Mouse (Mus musculus): ENCODE measurements around the gene Parpbp. TPM values are rescaled to one million over a fixed set of nuclear protein-coding genes. Genes with fewer than 3 reads are reported as not detected.

Gene Parpbp
- polyA plus RNA-seq, 1 experiment from 2014 or later, result 15.2 TPM

DNA sequence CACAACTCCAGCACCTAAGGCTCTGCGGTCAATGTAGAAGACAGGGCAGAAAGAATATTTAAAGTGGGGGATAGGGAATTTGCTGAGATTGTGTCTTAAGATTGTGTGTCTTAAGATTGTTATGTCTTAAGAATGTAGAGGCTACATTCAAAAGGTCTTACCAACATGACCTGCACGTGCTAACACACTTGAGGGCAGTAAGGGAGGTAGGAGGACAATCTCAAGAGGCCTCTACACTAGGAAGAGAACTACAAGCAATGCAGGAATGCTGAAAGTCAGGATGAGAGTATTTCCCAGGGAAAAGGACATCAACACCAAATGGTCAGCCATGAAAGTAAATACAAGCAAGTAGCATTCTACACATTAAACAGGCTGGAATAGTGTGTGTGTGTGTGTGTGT lies 40.6 kb downstream of the Parpbp start:
- H3K4me2 ChIP-seq, result no peak overlapping the region
- no peaks in the 10 kb centered on the region for H3K27me3 ChIP-seq
- 95% methylated on average over 2 of the region's 2 CpGs for WGBS
- ATAC-seq (ENCODE audit: insufficient number of reproducible peaks, insufficient read depth, low FRiP score, low TSS enrichment, low read depth), result no peak
- H3K36me3 ChIP-seq, result peaks cover 4% of the 10 kb centered on the region; the same call in 1 of the 2 replicates
- H3K27ac ChIP-seq, result no peak overlapping the region
- no peak overlapping the region for H3K4me3 ChIP-seq (replicated peaks)
- H3K4me1 ChIP-seq (replicated peaks), result no peaks in the 10 kb centered on the region
- no peak overlapping the region for H3K9ac ChIP-seq (replicated peaks)
- no peaks in the 10 kb centered on the region for H3K9me3 ChIP-seq

DNA sequence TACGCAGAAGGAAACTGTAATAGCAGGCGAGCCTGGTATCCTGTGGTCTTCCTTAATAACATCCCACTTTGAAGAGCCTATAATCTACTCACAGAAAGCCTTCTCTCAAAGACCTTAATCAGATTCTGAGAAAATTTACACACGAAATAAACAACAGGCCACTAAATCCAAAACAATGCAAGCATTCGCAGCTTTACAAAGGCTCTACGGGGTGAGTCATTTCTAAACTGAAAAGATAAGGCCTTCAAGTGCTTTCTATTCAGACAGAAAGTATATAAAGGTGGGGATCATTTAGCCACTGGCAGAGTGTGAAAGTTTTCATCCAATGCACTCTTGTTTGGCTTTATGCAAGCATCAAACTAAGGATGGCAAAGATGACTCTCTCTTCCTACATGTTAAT lies 56.0 kb downstream of the Parpbp start, which contains the start of gene Pmch:
Gene Pmch (plus strand): TSS at position 301 of the 400 bp plus-strand sequence.
- ATAC-seq (ENCODE audit: insufficient number of reproducible peaks, insufficient read depth, low FRiP score, low TSS enrichment, low read depth), result no peak
- Histone ChIP-seq H3K27me3 (no peaks in the 10 kb centered on the region), H3K4me3 (replicated peaks) (no peak within 1 kb of the TSS), H3K4me1 (replicated peaks) (no peaks in the 10 kb centered on the region), H3K9me3 (no peaks in the 10 kb centered on the region), H3K27ac (no peak within 1 kb of the TSS), H3K4me2 (no peak within 1 kb of the TSS), H3K9ac (replicated peaks) (no peak within 1 kb of the TSS), H3K36me3 (peaks cover 24% of the 10 kb centered on the region)
- WGBS, result 84% methylated on average over 5 of the region's 5 CpGs

DNA sequence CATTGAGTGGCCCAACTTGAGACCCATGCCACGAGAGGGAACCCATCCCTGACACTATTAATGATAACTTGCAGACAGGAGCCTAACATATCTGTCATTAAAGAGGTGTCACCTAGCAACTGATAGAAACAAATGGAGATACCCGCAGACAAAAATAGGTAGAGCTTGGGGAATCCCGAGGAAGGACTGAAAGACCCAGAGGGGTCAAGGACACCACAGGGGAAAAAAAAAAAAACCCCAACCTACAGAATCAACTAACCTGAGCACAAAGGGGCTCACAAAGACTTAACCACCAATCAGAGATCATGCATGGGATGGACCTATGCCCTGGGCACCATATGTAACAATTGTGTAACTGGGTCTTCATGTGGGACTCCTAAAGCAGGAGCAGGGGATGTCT lies 79.4 kb downstream of the Parpbp start:
- no peaks in the 10 kb centered on the region for H3K27me3 ChIP-seq
- H3K4me3 ChIP-seq (replicated peaks), result no peak overlapping the region
- no peak for ATAC-seq (ENCODE audit: insufficient number of reproducible peaks, insufficient read depth, low FRiP score, low TSS enrichment, low read depth)
- H3K4me2 ChIP-seq, result no peak overlapping the region
- H3K9ac ChIP-seq (replicated peaks), result no peak overlapping the region
- 89% methylated on average over 3 of the region's 3 CpGs for WGBS
- 0 out of 2 replicates have a peak, but pooled peaks cover 6% of the 10 kb centered on the region for H3K4me1 ChIP-seq (replicated peaks)
- no peaks in the 10 kb centered on the region for H3K9me3 ChIP-seq
- H3K36me3 ChIP-seq, result no peaks in the 10 kb centered on the region
- no peak overlapping the region for H3K27ac ChIP-seq

DNA sequence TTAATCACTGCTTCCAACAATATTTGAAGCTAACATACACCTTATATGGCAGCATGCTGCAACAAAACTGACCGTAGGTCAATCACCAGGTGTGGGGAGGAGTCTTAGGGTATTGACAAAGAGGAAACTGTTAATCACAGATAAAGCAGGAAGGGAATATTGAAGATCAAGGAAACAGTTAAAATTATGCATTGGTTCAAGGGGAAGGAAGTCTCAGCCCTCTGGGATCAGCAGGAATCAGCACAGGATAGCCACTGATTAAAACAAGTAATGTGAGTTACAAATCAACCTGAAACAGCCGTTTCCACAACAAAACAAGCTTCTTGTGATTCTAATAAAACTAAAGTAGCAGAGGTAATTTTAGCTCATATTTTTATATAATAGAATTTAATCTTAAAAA lies 81.9 kb downstream of the Parpbp start:
- Histone ChIP-seq H3K4me2 (no peak overlapping the region), H3K4me1 (replicated peaks) (0 out of 2 replicates have a peak, but pooled peaks cover 6% of the 10 kb centered on the region)
- WGBS, result 26% methylated on average over 2 of the region's 2 CpGs

DNA sequence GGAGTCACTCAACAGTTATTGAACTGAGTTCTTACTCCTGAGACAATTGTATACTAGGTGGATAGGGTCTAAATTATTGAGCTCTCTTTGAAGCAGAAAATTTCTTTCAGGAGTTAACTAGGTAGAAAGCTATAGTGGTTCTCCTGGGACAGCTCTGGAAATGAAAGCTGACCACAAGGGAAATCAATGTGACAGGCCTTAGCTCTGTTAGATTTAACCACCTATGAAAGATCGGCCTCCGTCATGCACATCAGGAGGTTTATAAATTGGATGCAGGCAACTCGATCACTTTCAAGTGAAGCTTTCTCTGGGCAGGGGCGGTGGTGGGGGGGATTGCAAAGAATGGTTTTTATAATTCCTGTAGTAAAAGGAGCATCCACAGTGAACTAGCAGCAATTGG lies 83.3 kb downstream of the Parpbp start:
- no peaks in the 10 kb centered on the region for H3K36me3 ChIP-seq
- no peaks in the 10 kb centered on the region for H3K27me3 ChIP-seq
- 21% methylated on average over 4 of the region's 4 CpGs for WGBS
- no peak overlapping the region for H3K9ac ChIP-seq (replicated peaks)
- H3K4me3 ChIP-seq (replicated peaks), result no peak overlapping the region
- H3K9me3 ChIP-seq, result no peaks in the 10 kb centered on the region
- ATAC-seq (ENCODE audit: insufficient number of reproducible peaks, insufficient read depth, low FRiP score, low TSS enrichment, low read depth), result no peak
- no peak overlapping the region for H3K4me2 ChIP-seq
- 0 out of 2 replicates have a peak, but pooled peaks cover 6% of the 10 kb centered on the region for H3K4me1 ChIP-seq (replicated peaks)
- no peak overlapping the region for H3K27ac ChIP-seq

More for the DNA sequence above, 81.9 kb downstream of the Parpbp start:
- no peaks in the 10 kb centered on the region for H3K9me3 ChIP-seq
- no peak overlapping the region for H3K27ac ChIP-seq
- no peaks in the 10 kb centered on the region for H3K27me3 ChIP-seq
- H3K4me3 ChIP-seq (replicated peaks), result no peak overlapping the region
- H3K36me3 ChIP-seq, result no peaks in the 10 kb centered on the region
- no peak overlapping the region for H3K9ac ChIP-seq (replicated peaks)
- ATAC-seq (ENCODE audit: insufficient number of reproducible peaks, insufficient read depth, low FRiP score, low TSS enrichment, low read depth), result no peak

DNA sequence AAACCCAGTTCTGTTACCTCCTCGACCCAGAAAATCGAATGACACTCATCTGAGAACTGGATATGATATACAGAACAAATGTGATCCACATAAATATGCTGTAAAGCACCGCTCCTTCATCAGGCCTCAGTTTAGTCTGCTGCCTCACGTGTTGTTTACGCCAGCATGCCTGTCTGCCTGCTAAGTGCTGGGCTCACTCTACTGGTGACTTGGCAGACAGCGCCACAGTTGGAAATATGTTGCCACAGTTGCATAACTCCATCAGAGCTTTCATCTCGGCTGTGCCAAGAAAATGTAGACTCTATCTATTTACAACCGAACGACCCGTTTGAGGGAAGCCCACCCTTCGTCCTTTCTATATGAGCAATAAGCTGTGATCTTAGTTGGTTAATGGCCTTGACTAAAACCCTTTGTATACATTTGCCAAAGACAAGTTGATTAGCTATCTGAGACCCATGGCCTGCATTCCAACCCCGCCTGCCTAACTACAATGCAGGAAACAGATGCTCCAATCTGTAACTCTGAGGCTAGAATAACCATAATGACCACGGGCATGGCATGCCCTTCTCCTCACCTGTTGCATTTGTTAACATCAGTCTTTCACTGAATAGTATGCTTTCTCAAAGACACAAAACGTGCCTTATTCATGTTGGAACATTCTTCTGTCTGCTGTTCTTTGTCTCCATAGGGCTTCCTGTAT lies 89.6 kb downstream of the Parpbp start:
- no peak for ATAC-seq (ENCODE audit: insufficient number of reproducible peaks, insufficient read depth, low FRiP score, low TSS enrichment, low read depth)
- no peak overlapping the region for H3K9ac ChIP-seq (replicated peaks)
- 69% methylated on average over 14 of the region's 14 CpGs for WGBS

DNA sequence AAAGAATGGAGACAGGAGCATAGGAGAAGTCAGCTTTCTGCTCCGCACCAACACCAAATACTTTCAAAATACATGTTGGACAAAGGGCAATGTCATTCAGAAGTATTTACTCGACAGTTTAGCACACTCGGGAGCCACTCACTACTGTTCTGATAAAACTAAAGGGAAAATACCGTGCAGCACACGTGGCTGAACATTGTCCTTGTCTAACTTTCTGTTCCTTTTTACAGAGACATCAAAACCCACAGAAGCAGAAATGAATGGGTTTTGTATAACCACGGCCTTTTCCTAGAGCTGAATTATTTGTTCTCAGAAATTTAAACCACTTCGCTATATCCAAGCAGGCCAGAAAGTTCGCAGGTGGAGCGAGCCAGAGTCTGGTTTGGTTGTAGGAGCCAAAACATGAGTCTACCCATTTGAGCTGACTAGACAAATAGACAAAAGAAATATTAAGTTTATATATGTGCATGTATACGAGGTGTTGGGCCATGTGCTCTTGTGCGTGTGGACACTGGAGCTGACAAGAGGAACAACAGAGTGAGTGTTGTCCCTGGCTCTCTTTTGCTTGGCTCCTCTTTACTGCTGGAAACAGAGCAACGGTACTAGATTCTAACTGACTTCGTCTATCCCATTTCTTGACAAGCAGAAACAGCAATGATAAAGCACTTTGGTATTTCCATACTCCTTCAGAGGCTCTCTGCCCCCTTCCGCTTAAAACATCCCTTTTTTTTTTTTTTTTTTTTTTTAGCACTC lies 92.3 kb downstream of the Parpbp start:
- WGBS, result 82% methylated on average over 14 of the region's 14 CpGs
- Histone ChIP-seq H3K36me3 (no peaks in the 10 kb centered on the region), H3K4me1 (replicated peaks) (no peaks in the 10 kb centered on the region), H3K9ac (replicated peaks) (no peak overlapping the region), H3K27ac (no peak overlapping the region), H3K9me3 (no peaks in the 10 kb centered on the region), H3K4me3 (replicated peaks) (no peak overlapping the region), H3K4me2 (no peak overlapping the region), H3K27me3 (no peaks in the 10 kb centered on the region)
- no peak for ATAC-seq (ENCODE audit: insufficient number of reproducible peaks, insufficient read depth, low FRiP score, low TSS enrichment, low read depth)

More for the DNA sequence above, 89.6 kb downstream of the Parpbp start:
- no peaks in the 10 kb centered on the region for H3K9me3 ChIP-seq
- H3K4me2 ChIP-seq, result no peak overlapping the region
- no peak overlapping the region for H3K4me3 ChIP-seq (replicated peaks)
- H3K36me3 ChIP-seq, result no peaks in the 10 kb centered on the region
- H3K27me3 ChIP-seq, result no peaks in the 10 kb centered on the region
- no peak overlapping the region for H3K27ac ChIP-seq
- no peaks in the 10 kb centered on the region for H3K4me1 ChIP-seq (replicated peaks)

DNA sequence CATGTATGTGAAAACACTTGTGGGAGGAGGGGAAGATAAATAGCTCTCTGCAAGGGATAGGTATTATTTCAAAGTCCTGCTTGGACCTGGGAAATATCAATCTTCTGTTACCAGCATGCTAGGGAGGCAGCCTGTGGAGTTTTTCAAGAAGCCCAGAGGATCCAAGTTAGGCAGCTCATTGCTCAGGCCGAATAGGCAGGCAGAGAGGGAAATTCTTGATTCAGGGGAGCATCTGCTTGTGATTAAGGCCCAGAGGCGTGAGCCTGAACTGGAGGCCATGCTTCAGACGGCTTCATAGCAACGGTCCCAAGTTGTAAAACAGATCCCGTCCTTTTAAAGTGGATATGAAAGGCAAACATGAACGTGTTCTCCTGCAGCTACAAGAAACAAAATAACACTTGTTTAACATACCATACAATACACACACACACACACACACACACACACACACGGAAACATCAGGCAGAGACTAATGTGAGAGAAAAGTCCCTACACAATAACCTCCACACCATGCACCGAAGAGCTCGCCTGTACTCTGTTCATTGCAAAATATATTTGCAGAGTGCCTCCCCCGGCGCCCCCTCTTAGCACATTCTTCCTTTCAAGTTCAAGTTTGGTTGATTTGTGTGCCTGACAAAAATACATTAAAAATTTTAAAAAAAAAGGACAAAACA lies 100.5 kb downstream of the Parpbp start:
- ATAC-seq (ENCODE audit: insufficient number of reproducible peaks, insufficient read depth, low FRiP score, low TSS enrichment, low read depth), result peak; percentile 96
- Histone ChIP-seq H3K4me2 (0 out of 2 replicates have a peak overlapping the region, but pooled peaks have one; percentile 10), H3K9me3 (no peaks in the 10 kb centered on the region), H3K9ac (replicated peaks) (no peak overlapping the region), H3K36me3 (no peaks in the 10 kb centered on the region), H3K4me3 (replicated peaks) (no peak overlapping the region), H3K27me3 (no peaks in the 10 kb centered on the region), H3K27ac (peak overlapping the region; percentile 88), H3K4me1 (replicated peaks) (peaks cover 27% of the 10 kb centered on the region)
- 16% methylated on average over 11 of the region's 11 CpGs for WGBS

DNA sequence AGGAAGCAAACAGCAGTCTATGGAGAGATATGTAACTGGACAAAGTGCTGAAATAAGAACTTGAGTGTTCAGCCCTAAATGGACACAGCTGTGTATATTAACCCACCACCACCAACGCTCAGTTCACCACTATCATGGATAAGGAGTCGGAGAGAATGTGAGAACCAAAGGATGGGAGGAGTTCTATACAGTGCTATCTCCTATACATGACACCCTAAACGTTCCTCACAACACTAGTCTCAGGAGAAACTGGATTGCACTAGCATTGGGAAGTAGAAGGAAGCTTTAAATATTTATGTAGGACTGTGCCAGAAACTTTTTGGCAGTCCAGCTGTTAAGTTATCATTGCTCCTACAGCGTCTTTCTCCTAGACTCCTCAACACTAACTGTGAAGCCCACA lies 102.4 kb downstream of the Parpbp start:
- no peaks in the 10 kb centered on the region for H3K36me3 ChIP-seq
- peaks cover 27% of the 10 kb centered on the region for H3K4me1 ChIP-seq (replicated peaks)
- H3K4me3 ChIP-seq (replicated peaks), result no peak overlapping the region
- WGBS, result 69% methylated on average over 4 of the region's 4 CpGs
- peak overlapping the region; percentile 69; the same call in 1 of the 2 replicates for H3K27ac ChIP-seq
- no peaks in the 10 kb centered on the region for H3K27me3 ChIP-seq
- no peak overlapping the region for H3K9ac ChIP-seq (replicated peaks)
- ATAC-seq (ENCODE audit: insufficient number of reproducible peaks, insufficient read depth, low FRiP score, low TSS enrichment, low read depth), result no peak
- no peak overlapping the region for H3K4me2 ChIP-seq
- H3K9me3 ChIP-seq, result no peaks in the 10 kb centered on the region

All from limb, embryonic 12.5 days (tissue).